Mouse (Mus musculus): ENCODE data around the gene Git1.

GRCm38 (mm10) chr11:77471407-77471806 is 22.0 kb upstream of the Git1 start:
- no peak for TF ChIP-seq CTCF (IDR thresholded peaks at IDR 0.05; ENCODE audit: control insufficient read depth, insufficient read depth, insufficient read length)
- no peak for TF ChIP-seq MYOG (IDR thresholded peaks at IDR 0.05; ENCODE audit: control insufficient read depth, extremely low read depth, insufficient read length)
- no peak for TF ChIP-seq MYOD1 (IDR thresholded peaks at IDR 0.05; ENCODE audit: control insufficient read depth, insufficient read length, low read depth)
- no peak for TF ChIP-seq USF1 (IDR thresholded peaks at IDR 0.05; ENCODE audit: low read depth)
- TF ChIP-seq FOSL1 (IDR thresholded peaks at IDR 0.05; ENCODE audit: insufficient read depth, low read length, poor library complexity, severe bottlenecking): no peak
- TF ChIP-seq MAX (IDR thresholded peaks at IDR 0.05): no peak
